In the genomic region with DNA sequence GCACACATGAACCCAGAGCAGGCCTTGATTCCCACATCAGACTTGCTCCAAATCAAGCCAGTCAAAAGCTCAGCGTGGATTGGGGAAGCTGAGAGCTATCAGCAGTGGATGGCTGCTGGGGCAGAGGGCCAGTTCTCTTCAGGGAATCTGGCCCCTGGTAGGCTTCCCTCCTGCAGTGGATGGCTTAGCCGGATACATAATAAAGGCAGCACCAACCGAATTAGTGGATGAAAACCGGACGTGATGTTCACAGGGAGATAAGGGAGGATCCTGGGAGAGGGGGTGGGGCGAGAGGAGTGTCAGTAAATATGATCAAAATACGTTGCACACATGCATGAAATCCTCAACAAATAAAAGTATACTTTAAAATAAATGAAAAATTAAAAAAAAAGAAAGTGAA, we compare ENCODE assay signal across 21 mouse cellular contexts.
A peak's percentile ranks its signal among the peaks of the same experiment; 100 is the strongest.
DNase-seq lines count a peak whose midpoint lies in the region; ATAC-seq lines count a peak whose summit lies in the region.
"Had no signal": no experiment of that assay in that cellular context is flagged by ENCODE, and none has a peak within 500 bp of the region (broad histone marks: within the 10 kb centered on the region; RNA-seq: fewer than 3 reads in every experiment).

No protein-coding gene starts in this region.

- no peaks in the 10 kb centered on the region for H3K36me3 ChIP-seq in forebrain, embryonic 12.5 days (replicated peaks)
- H3K36me3 ChIP-seq in forebrain, embryonic 15.5 days, result no peaks in the 10 kb centered on the region
- no peaks in the 10 kb centered on the region for H3K36me3 ChIP-seq in midbrain, embryonic 12.5 days
- no peaks in the 10 kb centered on the region for H3K36me3 ChIP-seq in midbrain, embryonic 16.5 days (ENCODE audit: control insufficient read depth, insufficient read depth, low read length)
- no peaks in the 10 kb centered on the region for H3K36me3 ChIP-seq in liver, embryonic 11.5 days (ENCODE audit: control insufficient read depth, insufficient read depth, low read length)
- no peaks in the 10 kb centered on the region for H3K36me3 ChIP-seq in midbrain, embryonic 14.5 days (ENCODE audit: control insufficient read depth, insufficient read depth, low read length)
- H3K36me3 ChIP-seq: neural tube, embryonic 13.5 days; stomach, embryonic 15.5 days had no signal

- DNase-seq in liver, embryonic 11.5 days (ENCODE audit: low spot score), result no peak
- no peak for DNase-seq in midbrain, embryonic 14.5 days
- DNase-seq in adrenal gland, adult (ENCODE audit: inconsistent age in 2 of 2, low spot score in 1 of 2), result no peak
- no peak for DNase-seq in left cerebral cortex, adult 9 months (ENCODE audit: low spot score in 2 of 2)
- DNase-seq: embryo, embryonic 11 days; gastrocnemius, postnatal 10 days; heart, adult 18-20 months; heart, postnatal 36 days; kidney, adult 11 months; layer of hippocampus, postnatal 36 days; lung, postnatal 10 days; right cerebral cortex, postnatal 14 days; spleen, adult 18-20 months; thymus, adult 18-20 months had no signal

- H3K27me3 ChIP-seq in forebrain, embryonic 12.5 days, result no peaks in the 10 kb centered on the region
- H3K27me3 ChIP-seq in forebrain, embryonic 15.5 days, result no peaks in the 10 kb centered on the region
- no peaks in the 10 kb centered on the region; the same call in 1 of the 2 replicates for H3K27me3 ChIP-seq in midbrain, embryonic 12.5 days
- H3K27me3 ChIP-seq in midbrain, embryonic 16.5 days (ENCODE audit: control insufficient read depth, insufficient read depth, low read depth, low read length), result no peaks in the 10 kb centered on the region
- H3K27me3 ChIP-seq in liver, embryonic 11.5 days (replicated peaks; ENCODE audit: control insufficient read depth, insufficient read depth, low read length), result no peaks in the 10 kb centered on the region
- no peaks in the 10 kb centered on the region for H3K27me3 ChIP-seq in midbrain, embryonic 14.5 days (ENCODE audit: control insufficient read depth, insufficient read depth, low read length)
- H3K27me3 ChIP-seq: neural tube, embryonic 13.5 days; stomach, embryonic 15.5 days had no signal

- WGBS in forebrain, embryonic 12.5 days, result 18% methylated on average over 7 of the region's 7 CpGs
- 21% methylated on average over 7 of the region's 7 CpGs for WGBS in forebrain, embryonic 15.5 days
- 18% methylated on average over 7 of the region's 7 CpGs for WGBS in midbrain, embryonic 12.5 days
- WGBS in midbrain, embryonic 16.5 days, result 14% methylated on average over 7 of the region's 7 CpGs
- WGBS in liver, embryonic 11.5 days, result 25% methylated on average over 7 of the region's 7 CpGs
- WGBS in midbrain, embryonic 14.5 days, result 12% methylated on average over 7 of the region's 7 CpGs

- no peaks in the 10 kb centered on the region for H3K9me3 ChIP-seq in forebrain, embryonic 12.5 days
- no peaks in the 10 kb centered on the region for H3K9me3 ChIP-seq in forebrain, embryonic 15.5 days
- H3K9me3 ChIP-seq in midbrain, embryonic 12.5 days, result no peaks in the 10 kb centered on the region
- H3K9me3 ChIP-seq in midbrain, embryonic 16.5 days (replicated peaks; ENCODE audit: control insufficient read depth, low read length, poor library complexity, severe bottlenecking), result no peaks in the 10 kb centered on the region
- H3K9me3 ChIP-seq in liver, embryonic 11.5 days (ENCODE audit: control insufficient read depth, low read length), result no peaks in the 10 kb centered on the region
- H3K9me3 ChIP-seq in midbrain, embryonic 14.5 days (ENCODE audit: control insufficient read depth, low read length), result no peaks in the 10 kb centered on the region
- H3K9me3 ChIP-seq: neural tube, embryonic 13.5 days; stomach, embryonic 15.5 days had no signal

- H3K4me1 ChIP-seq in forebrain, embryonic 12.5 days, result peaks cover 11% of the 10 kb centered on the region
- peaks cover 22% of the 10 kb centered on the region for H3K4me1 ChIP-seq in forebrain, embryonic 15.5 days
- H3K4me1 ChIP-seq in midbrain, embryonic 12.5 days, result no peaks in the 10 kb centered on the region; the same call in 1 of the 2 replicates
- peaks cover 13% of the 10 kb centered on the region for H3K4me1 ChIP-seq in midbrain, embryonic 16.5 days (ENCODE audit: control insufficient read depth, insufficient read depth, low read length)
- peaks cover 46% of the 10 kb centered on the region for H3K4me1 ChIP-seq in liver, embryonic 11.5 days (replicated peaks; ENCODE audit: control insufficient read depth, insufficient read depth, low read length)
- H3K4me1 ChIP-seq in midbrain, embryonic 14.5 days (ENCODE audit: control insufficient read depth, insufficient read depth, low read length), result peaks cover 4% of the 10 kb centered on the region; the same call in 1 of the 2 replicates

- ATAC-seq in forebrain, embryonic 12.5 days (ENCODE audit: low FRiP score), result no peak
- ATAC-seq in forebrain, embryonic 15.5 days (replicated peaks), result no peak
- no peak for ATAC-seq in midbrain, embryonic 12.5 days (ENCODE audit: low FRiP score, low read depth)
- ATAC-seq in midbrain, embryonic 16.5 days, result no peak
- ATAC-seq in liver, embryonic 11.5 days (replicated peaks; ENCODE audit: low FRiP score), result no peak; the same call in 1 of the 2 replicates
- ATAC-seq in midbrain, embryonic 14.5 days (ENCODE audit: low FRiP score, low TSS enrichment), result no peak
- ATAC-seq: CD4-positive, CD25-positive, alpha-beta regulatory T cell, adult 4 months had no signal

- H3K4me2 ChIP-seq in forebrain, embryonic 12.5 days, result no peak overlapping the region
- no peak overlapping the region for H3K4me2 ChIP-seq in forebrain, embryonic 15.5 days (replicated peaks)
- no peak overlapping the region for H3K4me2 ChIP-seq in midbrain, embryonic 12.5 days (replicated peaks)
- H3K4me2 ChIP-seq in midbrain, embryonic 16.5 days (ENCODE audit: low read length), result no peak overlapping the region
- peak overlapping the region; percentile 26 for H3K4me2 ChIP-seq in liver, embryonic 11.5 days
- no peak overlapping the region for H3K4me2 ChIP-seq in midbrain, embryonic 14.5 days (ENCODE audit: low read length)
- H3K4me2 ChIP-seq: neural tube, embryonic 13.5 days; stomach, embryonic 15.5 days had no signal

- peak overlapping the region; percentile 43; the same call in 1 of the 2 replicates for H3K27ac ChIP-seq in forebrain, embryonic 12.5 days
- H3K27ac ChIP-seq in forebrain, embryonic 15.5 days (replicated peaks), result no peak overlapping the region
- H3K27ac ChIP-seq in midbrain, embryonic 12.5 days (replicated peaks), result peak overlapping the region; percentile 2; the same call in 1 of the 2 replicates
- no peak overlapping the region for H3K27ac ChIP-seq in midbrain, embryonic 16.5 days (ENCODE audit: low read length)
- no peak overlapping the region for H3K27ac ChIP-seq in liver, embryonic 11.5 days (ENCODE audit: low read depth, low read length)
- H3K27ac ChIP-seq in midbrain, embryonic 14.5 days (replicated peaks; ENCODE audit: low read depth, low read length), result 0 out of 2 replicates have a peak overlapping the region, but pooled peaks have one; percentile 22
- H3K27ac ChIP-seq: neural tube, embryonic 13.5 days; stomach, embryonic 15.5 days had no signal

- H3K9ac ChIP-seq in forebrain, embryonic 12.5 days, result no peak overlapping the region
- no peak overlapping the region for H3K9ac ChIP-seq in forebrain, embryonic 15.5 days (replicated peaks)
- H3K9ac ChIP-seq in midbrain, embryonic 12.5 days (replicated peaks), result no peak overlapping the region
- no peak overlapping the region for H3K9ac ChIP-seq in midbrain, embryonic 16.5 days (ENCODE audit: low read depth, low read length)
- no peak overlapping the region for H3K9ac ChIP-seq in liver, embryonic 11.5 days (ENCODE audit: low read depth, low read length)
- H3K9ac ChIP-seq in midbrain, embryonic 14.5 days (replicated peaks; ENCODE audit: low read length), result no peak overlapping the region
- H3K9ac ChIP-seq: neural tube, embryonic 13.5 days; stomach, embryonic 15.5 days had no signal

- H3K4me3 ChIP-seq in forebrain, embryonic 12.5 days (replicated peaks), result no peak overlapping the region
- H3K4me3 ChIP-seq in forebrain, embryonic 15.5 days, result no peak overlapping the region
- H3K4me3 ChIP-seq in midbrain, embryonic 12.5 days, result no peak overlapping the region
- no peak overlapping the region for H3K4me3 ChIP-seq in midbrain, embryonic 16.5 days (ENCODE audit: low read depth, low read length)
- H3K4me3 ChIP-seq in liver, embryonic 11.5 days (ENCODE audit: low read depth, low read length), result no peak overlapping the region
- no peak overlapping the region for H3K4me3 ChIP-seq in midbrain, embryonic 14.5 days (replicated peaks; ENCODE audit: low read depth, low read length)
- H3K4me3 ChIP-seq: neural tube, embryonic 13.5 days; stomach, embryonic 15.5 days had no signal

Comparison
In these comparisons a context has a peak if more than half of its experiments do, and no peak if none do; other contexts are left out.
1. H3K27ac ChIP-seq: peak in forebrain, embryonic 12.5 days (single experiment), midbrain, embryonic 12.5 days (single experiment) and midbrain, embryonic 14.5 days (single experiment); none in forebrain, embryonic 15.5 days (single experiment), midbrain, embryonic 16.5 days (single experiment) and liver, embryonic 11.5 days (single experiment).